Mouse (Mus musculus) hindbrain, embryonic 12.5 days (tissue): ENCODE measurements around the gene Fam168a. TPM values are rescaled to one million over a fixed set of nuclear protein-coding genes. Genes with fewer than 3 reads are reported as not detected.
"Not testable (repeated sequence)": the region's sequence is repeated elsewhere in the genome, so short reads cannot be mapped to it uniquely, and the experiment has no call there.

Source experiments
- ATAC-seq: fragments of 200-750 bp; cut with Nextera tagmentation; 2 replicates; pipeline ENCODE4 v1.8.0; 2017; ENCODE audit warnings: moderate TSS enrichment; ENCODE audit not compliant: low FRiP score
- H3K27ac ChIP-seq: fragments of 300-500 bp; sonication (generic); 2 replicates; pipeline ENCODE4 v1.5.1; 2016; ENCODE audit warnings: mild to moderate bottlenecking
- H3K27me3 ChIP-seq: fragments of 300-500 bp; sonication (generic); 2 replicates; pipeline ENCODE4 v1.6.1; 2016; ENCODE audit warnings: mild to moderate bottlenecking
- H3K36me3 ChIP-seq: fragments of 300-500 bp; sonication (generic); 2 replicates; pipeline ENCODE4 v1.6.1; 2016; ENCODE audit warnings: mild to moderate bottlenecking
- H3K4me1 ChIP-seq: fragments of 300-500 bp; sonication (generic); 2 replicates; pipeline ENCODE4 v1.6.1; 2016
- H3K4me2 ChIP-seq: fragments of 300-500 bp; sonication (generic); replicated peaks from 2 replicates; pipeline ENCODE4 v1.6.1; 2016; ENCODE audit warnings: mild to moderate bottlenecking
- H3K4me3 ChIP-seq: fragments of 300-500 bp; sonication (generic); 2 replicates; pipeline ENCODE4 v1.5.1; 2016; ENCODE audit warnings: mild to moderate bottlenecking
- H3K9ac ChIP-seq: fragments of 300-500 bp; sonication (generic); 2 replicates; pipeline ENCODE4 v1.6.1; 2016; ENCODE audit warnings: mild to moderate bottlenecking, moderate library complexity
- H3K9me3 ChIP-seq: fragments of 300-500 bp; sonication (generic); replicated peaks from 2 replicates; pipeline ENCODE4 v1.6.1; 2016; ENCODE audit warnings: mild to moderate bottlenecking
- WGBS: fragments of 180-500 bp; shearing (Covaris S2); methylation state at CpG from one replicate; pipeline ENCODE4 v1.1.7; 2016; 5-methylcytosine and 5-hydroxymethylcytosine counted together
- polyA plus RNA-seq: library from polyadenylated mRNA; unstranded; fragments of >200 nt; fragmentation: Nextera tagmentation; extraction: Ambion mirVana; gene quantifications from 2 replicates; pipeline ENCODE4 v1.2.1, GENCODE M21; 2016

Gene Fam168a
- polyA plus RNA-seq, 1 experiment from 2014 or later, result 64.7 TPM

GRCm38 (mm10) chr7:100837701-100838100, 131.3 kb downstream of the Fam168a start:
- ATAC-seq, result no peak
- Histone ChIP-seq H3K4me3 (no peak overlapping the region), H3K27ac (no peak overlapping the region), H3K9me3 (no peaks in the 10 kb centered on the region), H3K9ac (no peak overlapping the region), H3K4me2 (no peak overlapping the region), H3K4me1 (no peaks in the 10 kb centered on the region), H3K27me3 (no peaks in the 10 kb centered on the region), H3K36me3 (peaks cover 31% of the 10 kb centered on the region)
- WGBS, result 45% methylated on average over 1 of the region's 1 CpGs

- no peak overlapping the region for H3K4me2 ChIP-seq
- H3K36me3 ChIP-seq, result peaks cover 28% of the 10 kb centered on the region
- 81% methylated on average over 6 of the region's 6 CpGs for WGBS
Measured at GRCm38 (mm10) chr7:100839632-100840402, 133.4 kb downstream of the Fam168a start.

DNA sequence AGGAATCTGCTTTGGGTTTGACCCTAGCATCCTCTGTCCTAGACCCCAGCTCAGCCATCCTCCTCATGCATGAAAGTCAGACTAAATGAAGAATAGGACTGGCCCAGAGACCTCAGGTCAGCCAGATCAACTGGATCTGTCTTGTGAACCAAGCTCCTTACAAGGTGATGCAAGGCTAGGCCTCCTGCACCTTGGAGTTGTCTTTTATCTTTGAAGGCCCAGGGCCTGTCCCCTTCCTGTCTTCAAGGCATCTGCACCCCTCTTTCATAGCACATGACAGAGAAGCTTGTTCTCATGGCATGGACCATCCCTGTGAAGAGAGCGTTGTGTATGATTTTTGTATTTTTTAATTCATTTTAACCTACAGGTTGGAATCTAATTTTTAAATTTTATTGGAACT, 134.5 kb downstream of the Fam168a start:
- ATAC-seq, result no peak
- Histone ChIP-seq H3K27me3 (no peaks in the 10 kb centered on the region), H3K4me2 (no peak overlapping the region), H3K9me3 (no peaks in the 10 kb centered on the region), H3K36me3 (peaks cover 18% of the 10 kb centered on the region), H3K4me1 (0 out of 2 replicates have a peak, but pooled peaks cover 2% of the 10 kb centered on the region), H3K27ac (no peak overlapping the region), H3K9ac (no peak overlapping the region), H3K4me3 (no peak overlapping the region)
- WGBS, result 94% methylated on average over 1 of the region's 1 CpGs

More at GRCm38 (mm10) chr7:100839632-100840402, 133.4 kb downstream of the Fam168a start:
- Histone ChIP-seq H3K9me3 (no peaks in the 10 kb centered on the region), H3K27me3 (no peaks in the 10 kb centered on the region), H3K9ac (no peak overlapping the region), H3K4me1 (no peaks in the 10 kb centered on the region), H3K27ac (no peak overlapping the region), H3K4me3 (no peak overlapping the region)
- no peak for ATAC-seq

- Histone ChIP-seq H3K27me3 (no peaks in the 10 kb centered on the region), H3K27ac (no peak overlapping the region), H3K9ac (no peak overlapping the region), H3K4me2 (no peak overlapping the region), H3K4me1 (0 out of 2 replicates have a peak, but pooled peaks cover 2% of the 10 kb centered on the region), H3K9me3 (no peaks in the 10 kb centered on the region), H3K36me3 (peaks cover 11% of the 10 kb centered on the region), H3K4me3 (no peak overlapping the region)
- 94% methylated on average over 6 of the region's 6 CpGs for WGBS
- ATAC-seq, result no peak
Measured at GRCm38 (mm10) chr7:100841608-100842007, 135.2 kb downstream of the Fam168a start.

DNA sequence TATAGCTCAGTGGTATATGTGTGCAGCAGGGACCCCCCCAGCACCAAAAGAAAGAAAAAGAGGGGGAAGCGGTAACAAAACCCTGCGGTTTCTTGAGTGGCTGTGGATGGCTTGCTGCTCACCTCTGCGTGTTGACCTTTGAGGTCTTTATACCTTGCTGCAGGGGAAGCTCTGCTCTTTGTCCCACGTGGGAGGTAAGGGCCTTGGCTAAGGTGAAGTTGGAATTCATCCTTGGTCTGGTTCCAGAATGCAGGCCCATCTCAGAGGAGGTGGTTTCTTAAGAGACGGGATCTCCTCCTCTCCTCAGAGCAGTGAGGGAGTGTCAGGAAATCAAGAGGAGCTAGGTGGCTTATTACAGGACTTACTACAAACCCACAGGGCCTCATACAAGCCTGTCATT, 135.7 kb downstream of the Fam168a start:
- Histone ChIP-seq H3K27ac (no peak overlapping the region), H3K9ac (no peak overlapping the region), H3K4me2 (no peak overlapping the region), H3K9me3 (no peaks in the 10 kb centered on the region), H3K4me1 (0 out of 2 replicates have a peak, but pooled peaks cover 2% of the 10 kb centered on the region), H3K36me3 (peaks cover 6% of the 10 kb centered on the region), H3K27me3 (no peaks in the 10 kb centered on the region), H3K4me3 (no peak overlapping the region)
- 91% methylated on average over 5 of the region's 5 CpGs for WGBS
- no peak for ATAC-seq

GRCm38 (mm10) chr7:100843866-100844265, 137.4 kb downstream of the Fam168a start:
- no peak overlapping the region for H3K4me3 ChIP-seq
- no peaks in the 10 kb centered on the region for H3K9me3 ChIP-seq
- no peaks in the 10 kb centered on the region for H3K27me3 ChIP-seq
- 93% methylated on average over 2 of the region's 2 CpGs for WGBS
- no peak overlapping the region for H3K27ac ChIP-seq
- no peak overlapping the region for H3K4me2 ChIP-seq
- H3K4me1 ChIP-seq, result 0 out of 2 replicates have a peak, but pooled peaks cover 2% of the 10 kb centered on the region
- peaks cover 3% of the 10 kb centered on the region; the same call in 1 of the 2 replicates for H3K36me3 ChIP-seq
- H3K9ac ChIP-seq, result no peak overlapping the region
- ATAC-seq, result no peak

DNA sequence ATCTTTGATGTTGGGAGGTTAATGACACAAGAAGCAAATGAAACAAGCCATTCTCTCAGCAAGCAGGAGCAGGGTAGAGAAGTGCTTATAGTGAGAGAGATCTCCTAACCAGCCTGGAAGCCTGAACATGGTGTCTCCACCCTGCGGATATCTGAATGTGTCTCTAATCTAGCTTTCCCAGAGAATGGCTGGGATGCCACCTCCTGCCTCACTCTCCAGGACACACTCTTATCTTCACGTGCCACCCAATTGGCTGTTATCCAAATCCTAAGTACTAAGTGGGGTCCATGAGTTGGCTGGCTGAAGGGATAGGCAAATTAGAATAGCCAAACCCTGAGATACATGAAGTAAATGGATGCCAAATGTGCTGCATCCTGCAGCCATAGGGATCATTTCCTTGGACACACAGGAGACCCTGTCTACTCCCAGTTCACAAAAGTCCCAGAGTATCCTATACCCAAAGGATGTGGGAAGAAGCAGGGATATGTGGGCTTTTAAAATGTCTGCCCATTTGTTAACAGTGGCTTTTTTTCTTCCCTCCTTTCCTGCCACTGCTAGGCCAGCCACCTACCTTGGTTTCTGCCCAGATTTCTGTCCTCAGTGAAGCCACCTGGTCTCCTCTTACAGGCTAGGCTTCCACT, 138.1 kb downstream of the Fam168a start:
- no peak overlapping the region for H3K4me3 ChIP-seq
- H3K36me3 ChIP-seq, result peaks cover 3% of the 10 kb centered on the region; the same call in 1 of the 2 replicates
- no peak for ATAC-seq
- 77% methylated on average over 2 of the region's 2 CpGs for WGBS
- H3K9me3 ChIP-seq, result no peaks in the 10 kb centered on the region
- 0 out of 2 replicates have a peak, but pooled peaks cover 2% of the 10 kb centered on the region for H3K4me1 ChIP-seq
- H3K27me3 ChIP-seq, result no peaks in the 10 kb centered on the region
- no peak overlapping the region for H3K27ac ChIP-seq
- H3K9ac ChIP-seq, result no peak overlapping the region
- no peak overlapping the region for H3K4me2 ChIP-seq

- H3K36me3 ChIP-seq, result peaks cover 3% of the 10 kb centered on the region; the same call in 1 of the 2 replicates
- no peaks in the 10 kb centered on the region for H3K9me3 ChIP-seq
- no peak overlapping the region for H3K27ac ChIP-seq
- H3K4me1 ChIP-seq, result 0 out of 2 replicates have a peak, but pooled peaks cover 2% of the 10 kb centered on the region
- no peak overlapping the region for H3K4me2 ChIP-seq
- no peak for ATAC-seq
- no peaks in the 10 kb centered on the region for H3K27me3 ChIP-seq
- no peak overlapping the region for H3K4me3 ChIP-seq
- H3K9ac ChIP-seq, result no peak overlapping the region
Measured at GRCm38 (mm10) chr7:100845026-100845400, 138.6 kb downstream of the Fam168a start.

DNA sequence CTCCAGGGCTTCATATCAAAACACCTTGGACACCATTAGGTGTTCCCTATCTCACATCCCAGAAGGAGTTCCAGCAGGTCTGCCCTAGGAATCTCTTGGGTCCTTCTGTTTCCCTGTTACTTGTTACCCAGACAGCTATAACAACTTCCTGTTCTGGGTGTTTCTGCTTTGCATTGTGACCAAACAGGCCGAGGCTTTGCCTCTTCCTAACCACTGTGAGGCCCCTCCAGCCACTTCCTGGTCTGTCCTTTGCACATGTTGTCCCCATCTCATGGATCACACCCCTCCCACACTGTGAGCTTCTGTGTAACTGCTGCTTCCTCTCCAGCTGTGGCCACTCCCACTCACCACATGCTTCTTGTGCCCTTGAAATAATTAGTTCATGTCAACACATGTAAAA, 139.0 kb downstream of the Fam168a start:
- Histone ChIP-seq H3K36me3 (peaks cover 3% of the 10 kb centered on the region; the same call in 1 of the 2 replicates), H3K9ac (no peak overlapping the region), H3K4me3 (no peak overlapping the region), H3K27me3 (no peaks in the 10 kb centered on the region), H3K4me1 (0 out of 2 replicates have a peak, but pooled peaks cover 2% of the 10 kb centered on the region), H3K27ac (no peak overlapping the region), H3K4me2 (no peak overlapping the region), H3K9me3 (no peaks in the 10 kb centered on the region)
- WGBS, result 48% methylated on average over 1 of the region's 1 CpGs
- no peak for ATAC-seq

DNA sequence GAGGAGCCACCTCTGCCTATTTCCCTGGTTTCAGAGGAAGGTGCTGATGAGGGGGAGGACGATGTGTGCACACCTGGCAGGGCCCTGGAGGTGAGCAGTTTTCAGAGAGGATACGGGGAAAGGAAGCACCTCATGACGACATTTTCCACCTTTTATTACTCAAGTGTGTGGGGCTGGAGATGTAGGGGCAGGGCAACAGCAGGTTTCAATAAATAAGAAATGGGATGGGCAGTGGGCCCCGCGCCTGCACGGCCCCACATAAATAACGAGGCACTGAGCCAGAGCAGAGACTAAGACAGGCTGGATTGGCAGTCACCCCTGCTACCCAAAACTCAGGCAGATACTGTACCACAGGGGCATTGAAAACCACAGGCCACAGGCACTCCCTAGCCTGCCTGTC, 139.6 kb downstream of the Fam168a start:
- H3K36me3 ChIP-seq, H3K9me3 ChIP-seq, H3K4me3 ChIP-seq, H3K27me3 ChIP-seq, H3K27ac ChIP-seq, H3K4me2 ChIP-seq, H3K4me1 ChIP-seq, H3K9ac ChIP-seq, ATAC-seq: not testable (repeated sequence)
- 84% methylated on average over 7 of the region's 7 CpGs for WGBS

GRCm38 (mm10) chr7:100847131-100847530, 140.7 kb downstream of the Fam168a start:
- Histone ChIP-seq H3K4me3 (no peak overlapping the region), H3K4me2 (no peak overlapping the region), H3K4me1 (peaks cover 13% of the 10 kb centered on the region), H3K27ac (no peak overlapping the region), H3K27me3 (no peaks in the 10 kb centered on the region), H3K36me3 (no peaks in the 10 kb centered on the region; the same call in 1 of the 2 replicates), H3K9ac (no peak overlapping the region), H3K9me3 (no peaks in the 10 kb centered on the region)
- no peak for ATAC-seq
- WGBS, result 86% methylated on average over 6 of the region's 6 CpGs

DNA sequence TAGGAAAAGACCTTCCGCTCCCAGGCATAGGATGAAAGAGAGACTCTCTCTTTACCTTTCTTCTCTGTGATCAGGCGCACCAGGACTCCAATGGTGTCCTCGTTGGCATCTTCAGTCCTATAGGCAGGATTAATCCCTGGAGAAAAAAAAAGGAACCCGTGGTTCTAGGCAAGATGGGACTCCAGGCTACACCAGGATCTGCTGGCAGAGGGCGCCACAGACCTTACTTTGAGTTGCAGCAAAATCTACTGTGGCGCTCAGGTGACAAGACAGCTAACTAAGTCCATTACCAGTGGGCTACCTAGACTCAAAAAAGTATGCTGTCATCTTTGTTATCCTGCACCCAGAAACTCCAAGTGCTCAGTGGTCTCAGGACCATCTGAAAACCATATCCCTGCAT, 142.3 kb downstream of the Fam168a start:
- H3K27me3 ChIP-seq, result no peaks in the 10 kb centered on the region
- H3K27ac ChIP-seq, result no peak overlapping the region
- 32% methylated on average over 6 of the region's 6 CpGs for WGBS
- no peak overlapping the region for H3K4me2 ChIP-seq
- H3K9ac ChIP-seq, result no peak overlapping the region
- H3K4me1 ChIP-seq, result peaks cover 16% of the 10 kb centered on the region
- H3K9me3 ChIP-seq, result no peaks in the 10 kb centered on the region
- H3K36me3 ChIP-seq, result no peaks in the 10 kb centered on the region
- ATAC-seq, result no peak
- H3K4me3 ChIP-seq, result no peak overlapping the region
